Mouse (Mus musculus) spleen, adult 10 weeks (tissue): ENCODE measurements around the gene Zkscan2. TPM values are rescaled to one million over a fixed set of nuclear protein-coding genes. Genes with fewer than 3 reads are reported as not detected.

ENCODE experiments used
- polyA plus RNA-seq: library from polyadenylated mRNA; stranded (reverse); fragments of 350-450 nt; fragmentation: Illumina TruSeq; extraction: RNeasy Lipid Tissue Mini Kit (QIAGEN cat#74804); gene quantifications from one replicate; pipeline ENCODE4 v1.2.3, GENCODE M21; 2015; ENCODE audit warnings: low replicate concordance; ENCODE audit not compliant: insufficient read depth

The Zkscan2 gene
- polyA plus RNA-seq: 0.33 TPM

DNA sequence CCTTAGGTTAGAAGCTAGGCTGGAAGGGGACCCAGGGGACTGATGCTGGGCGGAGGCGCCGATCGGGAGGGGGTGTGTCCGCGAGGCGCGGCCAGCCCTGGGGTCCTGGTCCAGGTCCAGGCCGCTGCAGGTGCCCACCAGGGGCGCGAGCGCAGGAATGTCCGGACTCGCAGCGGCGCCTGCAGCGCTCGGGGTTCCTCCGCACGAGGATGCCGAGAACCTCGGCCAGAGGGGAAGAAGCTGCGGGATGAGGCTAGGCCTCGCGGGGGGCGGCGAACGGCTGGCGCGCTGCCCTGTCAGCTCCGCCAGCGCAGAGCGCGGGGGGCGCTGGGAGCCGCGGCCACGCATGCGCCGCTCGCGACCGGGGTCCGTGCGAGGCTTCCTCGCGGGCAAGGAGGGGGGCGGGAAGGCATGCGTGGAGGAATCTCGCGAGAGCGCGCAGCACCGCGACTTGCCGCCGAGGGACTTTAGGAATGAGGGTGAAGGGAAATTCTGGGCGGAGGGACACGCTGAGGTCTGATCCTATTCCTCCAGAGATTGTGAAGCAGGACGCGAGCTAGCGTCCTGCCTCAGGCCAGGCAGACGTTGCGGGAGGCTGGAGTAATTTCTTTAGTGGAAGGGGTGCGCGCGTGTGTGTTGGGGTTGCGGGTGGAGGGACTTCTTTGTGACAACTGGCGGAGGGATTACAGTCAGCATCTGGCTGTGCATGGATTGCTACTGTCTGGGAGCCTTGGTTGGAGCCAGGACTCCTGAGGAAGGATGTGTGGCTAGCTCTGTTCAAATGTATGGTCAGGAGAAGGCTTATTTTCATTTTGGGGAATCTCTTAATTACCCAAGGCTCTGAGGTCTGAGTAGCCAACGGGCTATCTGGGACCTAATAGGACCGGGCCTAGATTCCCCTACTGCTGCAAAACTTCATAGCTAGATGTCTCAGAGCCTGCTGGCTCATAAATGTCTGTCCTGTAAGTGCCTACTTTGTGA is at the start of gene Zkscan2:
Zkscan2 (minus strand) TSS at position 211 of the 981 bp plus-strand sequence.

DNA sequence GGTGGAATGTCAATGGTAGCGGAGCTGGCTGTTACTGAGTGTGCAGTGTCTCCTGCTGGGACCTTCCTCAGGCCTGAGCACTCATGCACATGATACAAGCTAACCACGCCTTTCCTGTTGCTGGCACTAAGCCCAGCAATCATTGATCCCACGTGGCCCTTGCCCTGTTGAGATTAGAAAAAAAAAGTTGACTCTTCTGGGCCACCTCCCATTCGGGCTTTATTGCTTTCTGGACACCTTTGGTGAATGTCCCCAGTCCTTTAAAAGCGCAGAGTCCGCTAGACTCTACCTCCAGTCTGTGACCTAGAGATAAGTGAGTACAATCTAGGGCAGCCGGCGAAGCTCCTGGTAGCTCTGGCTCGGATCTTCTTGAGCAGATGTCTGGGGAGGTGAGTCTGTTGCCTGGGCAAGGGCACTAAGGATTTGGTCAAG is 38.2 kb downstream of the Zkscan2 start, which contains the start of gene Aqp8:
Aqp8 (plus strand) TSS at position 222 of the 432 bp plus-strand sequence.

Other genes starting within 250 kb of the Zkscan2 start
- gene Lcmt1, start 130.7 kb downstream of the Zkscan2 start, polyA plus RNA-seq: 18.1 TPM
- 123 TPM for gene Arhgap17, start 130.5 kb downstream of the Zkscan2 start, polyA plus RNA-seq
- gene Aqp8, start 38.2 kb downstream of the Zkscan2 start, polyA plus RNA-seq: not detected